Mouse (Mus musculus) megakaryocyte-erythroid progenitor cell, adult 5-6 weeks (primary cell): Measurements from ENCODE around the gene Prps2. TPM values are rescaled to one million over a fixed set of nuclear protein-coding genes. Genes with fewer than 3 reads are reported as not detected.
"Not testable (repeated sequence)": the region's sequence is repeated elsewhere in the genome, so short reads cannot be mapped to it uniquely, and the experiment has no call there.

Experiments used
- ATAC-seq: replicated peaks from 2 replicates; pipeline ENCODE4 v1.8.0; 2016; ENCODE audit warnings: mild to moderate bottlenecking, inconsistent platforms; ENCODE audit not compliant: severe bottlenecking, poor library complexity, low FRiP score, low TSS enrichment
- total RNA-seq, 2 experiments: library from RNA; stranded (forward) in 1 of 2; stranded (reverse) in 1 of 2; fragments of 200-1000, 215-1000 nt in 1 of 2; fragments of >200 nt in 1 of 2; fragmentation: Nextera tagmentation in 1 of 2; gene quantifications; 2 replicates each; pipeline ENCODE4 v1.2.3; 2014 to 2017

The Prps2 gene
- 33.6 and 41.3 TPM in 2 replicates for total RNA-seq (2014; fragmentation: Nextera tagmentation)
- total RNA-seq (2017) = 38.0 and 42.5 TPM in 2 replicates

GRCm38 (mm10) chrX:167382047-167382853 lies at the start of gene Prps2:
Gene Prps2, minus strand, starts transcription at chrX:167382749.
- ATAC-seq = peak; percentile 80

- ATAC-seq = no peak
These were observed 35.1 kb upstream of the Prps2 start for GRCm38 (mm10) chrX:167417654-167418053.

DNA sequence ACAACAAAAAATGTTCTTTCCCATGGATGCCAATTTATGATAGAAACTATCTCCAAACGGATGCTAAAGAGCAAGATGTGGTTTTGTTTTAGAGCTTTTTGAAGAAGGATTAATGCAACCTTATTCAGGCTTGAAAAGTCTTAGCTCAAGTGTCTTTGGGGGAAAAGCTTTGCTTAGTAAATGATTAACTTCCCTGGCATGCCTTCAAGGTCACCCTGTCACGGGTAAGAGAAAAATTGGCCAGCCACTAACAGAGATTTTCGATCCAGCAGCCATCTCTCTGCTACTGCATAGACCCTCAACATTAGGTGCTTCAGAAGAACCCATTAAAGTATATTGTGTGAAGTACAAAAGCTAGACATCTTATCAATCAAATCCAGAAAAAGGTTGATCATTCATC lies 12.4 kb upstream of the Prps2 start:
- no peak for ATAC-seq

DNA sequence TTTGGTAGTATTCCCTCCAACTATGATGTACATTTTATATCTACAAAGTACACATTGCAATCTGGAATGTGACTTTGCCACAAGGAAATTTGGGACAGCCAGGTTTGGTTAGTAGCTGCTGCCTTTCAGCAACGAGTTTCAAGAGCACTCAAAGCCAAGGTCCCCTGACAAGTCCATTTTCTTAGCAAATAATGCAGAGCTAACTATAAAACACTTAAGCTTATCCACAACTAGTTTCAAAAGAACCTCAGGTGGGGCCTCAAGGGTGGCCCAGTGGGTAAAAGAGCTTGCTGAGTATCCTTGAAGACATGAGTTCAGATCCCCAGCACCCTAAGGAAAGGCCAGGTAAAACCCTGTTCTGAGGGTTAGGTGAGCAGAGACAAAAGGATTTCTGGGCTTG lies 4.1 kb upstream of the Prps2 start:
- no peak for ATAC-seq

- peak; percentile 66 for ATAC-seq
These were observed 271 bp upstream of the Prps2 start for GRCm38 (mm10) chrX:167382854-167383186.

- ATAC-seq = peak; percentile 25; the same call in 1 of the 2 replicates
These were observed 934 bp downstream of the Prps2 start for GRCm38 (mm10) chrX:167381583-167382046.

DNA sequence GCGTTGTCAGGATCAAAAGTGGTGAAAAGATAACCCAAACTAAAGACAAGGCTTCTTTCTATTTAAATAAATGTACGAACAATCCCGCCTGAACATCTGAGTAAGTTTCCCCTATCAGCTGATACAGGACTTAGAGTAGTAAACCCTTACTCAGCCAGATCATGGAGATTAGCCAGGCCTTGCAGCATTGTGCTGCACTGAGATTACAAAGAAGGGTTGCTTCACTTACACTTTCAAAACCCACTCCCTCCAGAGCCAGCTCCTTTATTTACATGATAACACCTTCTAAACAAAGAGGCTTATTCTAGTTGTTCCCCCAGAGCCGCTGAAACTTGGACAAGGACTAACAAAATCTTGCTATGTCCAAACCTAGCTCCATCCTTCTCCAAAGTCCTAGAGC lies 2.5 kb downstream of the Prps2 start:
- peak; percentile 77 for ATAC-seq

- ATAC-seq = not testable (repeated sequence)
These were observed 21.3 kb downstream of the Prps2 start for GRCm38 (mm10) chrX:167361231-167361630.

DNA sequence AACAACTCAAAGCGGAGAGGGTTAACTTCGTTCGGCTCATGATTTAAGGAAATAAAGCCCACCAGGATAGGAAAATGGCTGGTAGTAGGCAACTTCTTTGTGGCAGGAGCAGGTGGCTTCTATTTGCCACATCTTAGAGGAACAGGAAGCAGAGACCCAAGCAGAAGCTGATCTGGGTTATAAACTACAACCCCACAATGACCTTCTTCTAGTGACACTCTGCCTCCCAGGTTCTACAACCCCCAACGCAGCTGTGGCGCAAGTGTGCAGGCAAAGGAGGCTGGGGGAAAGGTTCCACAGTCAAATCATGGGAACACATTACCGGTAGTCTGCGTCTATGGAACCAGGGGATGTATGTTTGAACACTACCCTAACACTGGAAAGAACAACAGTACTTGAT lies 22.8 kb downstream of the Prps2 start:
- ATAC-seq = no peak

DNA sequence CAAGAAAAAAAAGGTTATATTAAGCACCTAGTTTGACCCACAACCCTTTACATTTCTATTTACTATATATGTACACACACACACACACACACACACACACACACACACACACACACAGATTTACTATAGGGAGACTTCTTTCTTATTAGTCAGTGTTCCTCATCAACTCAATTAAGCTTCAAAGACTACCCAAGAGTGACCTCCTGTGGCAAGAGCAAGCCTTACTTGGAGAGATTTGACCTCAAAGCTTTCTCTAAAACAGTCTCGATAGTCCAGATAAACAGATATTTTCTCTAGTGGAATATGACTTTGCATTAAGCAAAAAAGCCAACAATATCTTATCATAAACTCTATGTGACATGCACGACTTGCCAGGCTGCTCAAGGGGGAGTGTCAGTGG lies 25.1 kb downstream of the Prps2 start:
- ATAC-seq = peak; percentile 68; the same call in 1 of the 2 replicates

GRCm38 (mm10) chrX:167355965-167356364 lies 26.6 kb downstream of the Prps2 start:
- ATAC-seq = no peak

- ATAC-seq = no peak
These were observed 28.9 kb downstream of the Prps2 start for GRCm38 (mm10) chrX:167353617-167354016.

- no peak for ATAC-seq
These were observed 36.1 kb downstream of the Prps2 start for GRCm38 (mm10) chrX:167346440-167346839.

GRCm38 (mm10) chrX:167344356-167344755 lies 38.2 kb downstream of the Prps2 start:
- ATAC-seq = no peak

DNA sequence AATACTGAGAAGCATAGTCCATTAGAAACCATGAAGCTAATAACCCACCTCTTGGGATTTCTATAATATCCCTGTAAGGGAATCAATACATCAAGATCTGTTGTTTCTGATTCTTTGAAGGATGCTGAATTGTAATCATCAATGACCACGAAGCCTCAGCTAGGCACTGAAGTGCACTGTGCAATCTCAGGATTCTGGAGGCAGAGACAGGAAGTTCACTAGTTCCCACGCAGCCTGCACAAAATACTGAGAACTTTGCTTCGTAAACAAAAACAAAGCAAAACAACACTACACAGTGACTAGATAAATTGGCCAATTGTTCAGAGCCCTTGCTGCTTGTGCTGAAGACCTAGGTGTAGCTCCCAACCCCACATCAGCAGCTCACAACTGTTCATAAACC lies 40.7 kb downstream of the Prps2 start:
- ATAC-seq = no peak

GRCm38 (mm10) chrX:167340190-167340589 lies 42.4 kb downstream of the Prps2 start:
- ATAC-seq = no peak

DNA sequence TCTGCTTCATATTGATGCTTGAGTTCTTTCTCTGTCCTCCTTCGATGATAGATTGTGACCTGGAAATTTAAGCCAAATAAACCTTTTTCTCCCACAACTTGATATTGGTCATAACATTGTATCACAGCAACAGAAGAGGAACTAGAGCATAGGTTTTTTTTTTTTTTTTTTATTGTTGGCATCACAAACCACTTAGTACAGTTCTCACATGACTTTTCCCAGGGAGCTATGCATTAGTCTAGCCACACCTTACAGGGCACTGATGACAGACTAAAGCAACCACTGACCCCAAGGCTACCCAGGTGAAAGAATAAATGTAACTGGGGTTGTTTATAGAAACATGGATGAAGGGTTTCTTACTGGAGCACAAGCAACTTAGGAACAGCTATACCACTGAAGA lies 44.6 kb downstream of the Prps2 start:
- ATAC-seq = no peak

GRCm38 (mm10) chrX:167334571-167334970 lies 48.0 kb downstream of the Prps2 start:
- no peak for ATAC-seq

DNA sequence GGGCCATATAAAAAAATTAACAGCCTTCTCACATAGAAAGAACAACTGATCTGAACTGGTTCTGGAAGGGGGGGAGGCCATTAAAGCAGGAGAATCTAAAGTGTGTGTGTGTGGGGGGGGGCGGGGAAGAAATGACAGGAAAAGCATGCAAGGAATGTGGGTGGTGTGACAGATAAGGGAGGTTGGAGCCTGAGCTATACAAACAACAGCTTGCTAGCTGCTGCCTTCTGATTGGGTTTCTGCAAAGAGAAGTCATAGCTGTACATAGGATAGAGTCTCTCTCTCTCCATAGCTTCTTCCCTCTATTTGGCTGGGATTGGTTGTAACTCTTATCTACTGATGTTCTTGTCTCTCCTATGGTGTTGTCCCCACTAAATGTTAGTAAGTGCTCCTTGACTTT lies 49.9 kb downstream of the Prps2 start:
- ATAC-seq = no peak

- ATAC-seq = no peak
These were observed 51.6 kb downstream of the Prps2 start for GRCm38 (mm10) chrX:167330993-167331392.

GRCm38 (mm10) chrX:167330399-167330798 lies 52.1 kb downstream of the Prps2 start, which contains the start of gene Tlr7:
Gene Tlr7, minus strand, starts transcription at chrX:167330558.
- ATAC-seq = no peak
